Comparison of ENCODE assay signal across 8 mouse cellular contexts in genomic region chr11:32286695-32287492, GRCm38 (mm10). TPM values are rescaled to one million over a fixed set of nuclear protein-coding genes. Genes with fewer than 3 reads are reported as not detected.
A peak's percentile ranks its signal among the peaks of the same experiment; 100 is the strongest.
DNase-seq lines count a peak whose midpoint lies in the region; ATAC-seq lines count a peak whose summit lies in the region.
"Not testable (repeated sequence)": the region's sequence is repeated elsewhere in the genome, so short reads cannot be mapped to it uniquely, and the experiment has no call there.

Gene Hbq1b (plus strand): TSS chr11:32286965.

- WGBS in intestine, embryonic 14.5 days: 20% methylated on average over 30 of the region's 33 CpGs

- not testable (repeated sequence) for H3K4me3 ChIP-seq in intestine, embryonic 14.5 days (ENCODE audit: low read depth, low read length)

- DNase-seq in adipocyte (ENCODE audit: low spot score): peak; percentile 28
- DNase-seq in embryo, embryonic 10.5 days (ENCODE audit: low spot score): peak; percentile 74
- peak; percentile 52 for DNase-seq in gastrocnemius, postnatal 25 days
- peak; percentile 79 for DNase-seq in intestine, embryonic 14.5 days (ENCODE audit: low spot score)
- peak; percentile 79 to 80 for DNase-seq in left cerebral cortex, postnatal 10 days (ENCODE audit: extremely low spot score in 1 of 2, low spot score in 2 of 2)
- DNase-seq in right cerebral cortex, postnatal 10 days (ENCODE audit: low spot score in 2 of 2): peak; percentile 86 to 87
- peak; percentile 81 for DNase-seq in urinary bladder, postnatal 14 days (ENCODE audit: low spot score)

- peak; percentile 48; the same call in 1 of the 2 replicates for ATAC-seq in intestine, embryonic 14.5 days (replicated peaks; ENCODE audit: low FRiP score, low TSS enrichment, low read depth)
- ATAC-seq in megakaryocyte progenitor cell, adult 5-6 weeks (replicated peaks; ENCODE audit: poor library complexity): peak; percentile 74

- H3K36me3 ChIP-seq in intestine, embryonic 14.5 days (ENCODE audit: control insufficient read depth, insufficient read depth, low read length): not testable (repeated sequence)

- not testable (repeated sequence) for H3K9ac ChIP-seq in intestine, embryonic 14.5 days (ENCODE audit: low read length)

- H3K4me1 ChIP-seq in intestine, embryonic 14.5 days (replicated peaks; ENCODE audit: control insufficient read depth, insufficient read depth, low read length): not testable (repeated sequence)

- intact Hi-C loops in left cerebral cortex, postnatal 10 days (cut with DNase I): loop anchor here (5.0 kb wide), 1 partner anchor 105 kb away; no protein-coding TSS in a partner anchor

- not testable (repeated sequence) for H3K27ac ChIP-seq in intestine, embryonic 14.5 days (ENCODE audit: low read depth)

- not testable (repeated sequence) for H3K9me3 ChIP-seq in intestine, embryonic 14.5 days (ENCODE audit: control insufficient read depth, low read length)

- H3K4me2 ChIP-seq in intestine, embryonic 14.5 days (ENCODE audit: low read length): peak within 1 kb of the TSS; percentile 41

- not testable (repeated sequence) for H3K27me3 ChIP-seq in intestine, embryonic 14.5 days (replicated peaks; ENCODE audit: control insufficient read depth, insufficient read depth, low read length)

RNA-seq across cellular contexts. Expression of gene Hbq1b, which starts in this region (rescaled TPM):
- not detected for total RNA-seq in gastrocnemius, postnatal 25 days (2021)
- polyA plus RNA-seq in intestine, embryonic 14.5 days (2014; fragmentation: Nextera tagmentation; extraction: Ambion mirVana): 0.45 and 0.58 TPM in 2 replicates
- total RNA-seq in left cerebral cortex, postnatal 10 days (2021): 1 to 10 TPM; 2.9 to 3.3 TPM
- total RNA-seq in megakaryocyte progenitor cell, adult 5-6 weeks (2015): not detected in 2 replicates
- total RNA-seq in megakaryocyte progenitor cell, adult 5-6 weeks (2017): not detected in 2 replicates

Comparison
In these comparisons a context has a peak if more than half of its experiments do, and no peak if none do; other contexts are left out.
1. Peak in DNase-seq in gastrocnemius, postnatal 25 days; RNA of the gene not detected or under 1 TPM.
2. Peak in DNase-seq, ATAC-seq and H3K4me2 ChIP-seq in intestine, embryonic 14.5 days; RNA of the gene not detected or under 1 TPM.
3. Peak in ATAC-seq in megakaryocyte progenitor cell, adult 5-6 weeks; RNA of the gene not detected or under 1 TPM.
4. DNase-seq: peak in every context shown above with its lines; median percentile 86 in right cerebral cortex, postnatal 10 days; 81 in urinary bladder, postnatal 14 days; 80 in left cerebral cortex, postnatal 10 days; 79 in intestine, embryonic 14.5 days; 74 in embryo, embryonic 10.5 days; 52 in gastrocnemius, postnatal 25 days; 28 in adipocyte.